Mouse (Mus musculus) hindbrain, embryonic 13.5 days (tissue): ENCODE data around the gene Cd247. TPM values are rescaled to one million over a fixed set of nuclear protein-coding genes. Genes with fewer than 3 reads are reported as not detected.

ENCODE experiments used
- ATAC-seq: fragments of 200-750 bp; cut with Nextera tagmentation; 2 replicates; pipeline ENCODE4 v1.8.0; 2017; ENCODE audit warnings: moderate TSS enrichment; ENCODE audit not compliant: low FRiP score
- H3K27ac ChIP-seq: fragments of 300-500 bp; sonication (generic); 2 replicates; pipeline ENCODE4 v1.5.1; 2015; ENCODE audit warnings: inconsistent platforms, mild to moderate bottlenecking, moderate library complexity
- H3K27me3 ChIP-seq: fragments of 300-500 bp; sonication (generic); 2 replicates; pipeline ENCODE4 v1.6.1; 2015; ENCODE audit warnings: mild to moderate bottlenecking, inconsistent platforms
- H3K36me3 ChIP-seq: fragments of 300-500 bp; sonication (generic); 2 replicates; pipeline ENCODE4 v1.6.1; 2015; ENCODE audit warnings: mild to moderate bottlenecking, inconsistent platforms
- H3K4me1 ChIP-seq: fragments of 300-500 bp; sonication (generic); replicated peaks from 2 replicates; pipeline ENCODE4 v1.6.1; 2015; ENCODE audit warnings: inconsistent platforms
- H3K4me2 ChIP-seq: fragments of 300-500 bp; sonication (generic); 2 replicates; pipeline ENCODE4 v1.6.1; 2015; ENCODE audit warnings: inconsistent platforms, mild to moderate bottlenecking, moderate library complexity
- H3K4me3 ChIP-seq: fragments of 300-500 bp; sonication (generic); 2 replicates; pipeline ENCODE4 v1.5.1; 2015; ENCODE audit warnings: mild to moderate bottlenecking, inconsistent platforms
- H3K9ac ChIP-seq: fragments of 300-500 bp; sonication (generic); 2 replicates; pipeline ENCODE4 v1.6.1; 2015; ENCODE audit warnings: mild to moderate bottlenecking, inconsistent platforms
- H3K9me3 ChIP-seq: fragments of 300-500 bp; sonication (generic); 2 replicates; pipeline ENCODE4 v1.6.1; 2016; ENCODE audit warnings: inconsistent platforms
- WGBS: fragments of 180-500 bp; shearing (Covaris S2); methylation state at CpG from one replicate; pipeline ENCODE4 v1.1.7; 2015; 5-methylcytosine and 5-hydroxymethylcytosine counted together
- polyA plus RNA-seq: library from polyadenylated mRNA; unstranded; fragments of >200 nt; fragmentation: Nextera tagmentation; extraction: Ambion mirVana; gene quantifications from 2 replicates; pipeline ENCODE4 v1.2.1, GENCODE M21; 2015

The Cd247 gene
- polyA plus RNA-seq, 1 experiment from 2014 or later = 0.60 TPM

DNA sequence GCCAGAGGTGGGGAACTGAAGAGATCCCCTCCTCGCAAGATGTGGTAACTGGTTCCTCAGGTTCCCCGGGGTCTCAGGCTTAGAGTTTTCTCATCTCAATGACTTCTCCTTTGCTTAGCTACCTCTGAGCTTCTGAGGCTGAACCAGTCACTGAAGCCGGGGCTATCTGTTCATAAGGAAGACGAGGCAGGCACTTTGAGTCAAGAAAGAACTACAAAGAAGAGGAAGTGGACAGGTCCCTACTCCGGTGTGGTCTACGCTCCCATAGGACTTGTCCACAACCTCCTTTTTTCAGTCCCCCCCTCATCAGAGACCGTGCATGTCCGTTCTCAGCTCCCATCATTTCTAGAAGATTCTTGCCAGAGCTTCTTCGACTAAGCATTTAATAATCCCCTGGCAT, 7.1 kb upstream of the Cd247 start:
- Histone ChIP-seq H3K36me3 (no peaks in the 10 kb centered on the region), H3K4me2 (no peak overlapping the region), H3K4me1 (peaks cover 16% of the 10 kb centered on the region), H3K4me3 (no peak overlapping the region), H3K27me3 (peaks cover 69% of the 10 kb centered on the region), H3K9me3 (no peaks in the 10 kb centered on the region), H3K9ac (no peak overlapping the region), H3K27ac (no peak overlapping the region)
- no peak for ATAC-seq
- WGBS = 87% methylated on average over 9 of the region's 9 CpGs

DNA sequence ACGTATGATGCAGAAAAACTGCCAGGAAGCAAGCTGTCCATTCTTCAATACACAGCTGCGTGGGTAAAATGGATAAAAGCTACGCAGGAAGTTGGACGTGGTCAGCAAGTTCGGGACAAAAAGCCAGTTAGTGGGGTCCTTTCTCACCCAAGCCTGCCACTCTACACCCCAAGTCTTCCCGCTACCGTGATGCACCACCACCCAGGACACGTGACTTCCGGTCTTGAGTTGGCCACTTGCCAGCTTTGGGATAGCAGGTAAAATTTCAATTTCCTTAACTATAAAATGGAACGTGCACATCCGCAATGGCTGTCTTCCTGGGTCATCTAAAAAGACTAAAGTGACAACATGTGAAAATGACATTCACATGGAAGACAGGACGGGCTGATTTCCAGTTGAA, 6.6 kb upstream of the Cd247 start:
- Histone ChIP-seq H3K9me3 (no peaks in the 10 kb centered on the region), H3K4me3 (no peak overlapping the region), H3K36me3 (no peaks in the 10 kb centered on the region), H3K4me1 (peaks cover 18% of the 10 kb centered on the region), H3K27ac (no peak overlapping the region), H3K9ac (no peak overlapping the region), H3K27me3 (peaks cover 64% of the 10 kb centered on the region), H3K4me2 (no peak overlapping the region)
- ATAC-seq = no peak
- 92% methylated on average over 12 of the region's 12 CpGs for WGBS

GRCm38 (mm10) chr1:165786296-165786695, 2.2 kb upstream of the Cd247 start:
- ATAC-seq = peak; percentile 63; the same call in 1 of the 2 replicates
- peaks cover 10% of the 10 kb centered on the region for H3K4me1 ChIP-seq
- peak overlapping the region; percentile 31 for H3K4me2 ChIP-seq
- H3K36me3 ChIP-seq = no peaks in the 10 kb centered on the region
- peaks cover 75% of the 10 kb centered on the region for H3K27me3 ChIP-seq
- H3K27ac ChIP-seq = peak overlapping the region; percentile 35; the same call in 1 of the 2 replicates
- H3K4me3 ChIP-seq = no peak overlapping the region
- no peak overlapping the region for H3K9ac ChIP-seq
- no peaks in the 10 kb centered on the region for H3K9me3 ChIP-seq
- 13% methylated on average over 11 of the region's 11 CpGs for WGBS

DNA sequence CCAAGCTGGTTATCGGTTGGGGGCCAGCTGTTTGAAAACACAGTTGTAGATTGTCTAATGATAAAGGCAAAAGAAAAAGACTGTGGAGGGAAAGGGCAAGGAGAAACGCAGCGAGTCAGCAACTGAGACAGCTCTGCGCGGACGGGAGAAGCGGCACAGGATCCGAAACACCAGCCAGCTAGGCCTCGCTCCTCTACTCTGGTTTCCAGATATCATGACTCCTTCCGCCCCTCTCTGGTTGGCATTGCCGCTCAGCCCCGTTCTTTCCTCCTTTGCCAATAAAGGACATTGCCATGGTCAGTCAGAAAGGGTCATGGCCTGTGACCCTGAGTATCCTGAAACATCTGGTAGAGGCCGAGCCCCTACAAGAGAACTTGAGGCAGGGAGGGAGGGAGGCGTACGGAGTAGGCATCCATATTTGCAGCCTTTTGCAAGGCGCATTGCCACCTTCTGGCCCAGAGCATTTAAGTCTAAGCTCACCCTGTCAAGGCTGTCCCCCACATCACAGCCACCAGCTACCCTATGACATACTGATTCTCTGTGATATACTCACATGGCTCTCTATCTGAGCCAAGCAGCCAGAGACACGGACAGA, 682 bp downstream of the Cd247 start:
- Histone ChIP-seq H3K9ac (no peak overlapping the region), H3K36me3 (no peaks in the 10 kb centered on the region), H3K27ac (no peak overlapping the region), H3K9me3 (no peaks in the 10 kb centered on the region), H3K4me2 (no peak overlapping the region), H3K4me3 (no peak overlapping the region), H3K27me3 (peaks cover 58% of the 10 kb centered on the region), H3K4me1 (peaks cover 10% of the 10 kb centered on the region)
- 80% methylated on average over 17 of the region's 17 CpGs for WGBS
- ATAC-seq = no peak

GRCm38 (mm10) chr1:165789963-165790362, 1.5 kb downstream of the Cd247 start:
- ATAC-seq = no peak
- no peak overlapping the region for H3K9ac ChIP-seq
- peaks cover 55% of the 10 kb centered on the region for H3K27me3 ChIP-seq
- 93% methylated on average over 6 of the region's 6 CpGs for WGBS
- peaks cover 10% of the 10 kb centered on the region for H3K4me1 ChIP-seq
- no peaks in the 10 kb centered on the region for H3K36me3 ChIP-seq
- no peak overlapping the region for H3K4me2 ChIP-seq
- no peaks in the 10 kb centered on the region for H3K9me3 ChIP-seq
- no peak overlapping the region for H3K27ac ChIP-seq
- no peak overlapping the region for H3K4me3 ChIP-seq

- Histone ChIP-seq H3K27ac (no peak overlapping the region), H3K9ac (no peak overlapping the region), H3K4me3 (no peak overlapping the region), H3K27me3 (peaks cover 53% of the 10 kb centered on the region), H3K4me2 (no peak overlapping the region), H3K9me3 (no peaks in the 10 kb centered on the region), H3K36me3 (no peaks in the 10 kb centered on the region), H3K4me1 (peaks cover 10% of the 10 kb centered on the region)
- no peak for ATAC-seq
- WGBS = 93% methylated on average over 17 of the region's 17 CpGs
Measured at GRCm38 (mm10) chr1:165790461-165791210, 2.2 kb downstream of the Cd247 start.

- WGBS = 77% methylated on average over 9 of the region's 9 CpGs
- no peak overlapping the region for H3K27ac ChIP-seq
- peaks cover 2% of the 10 kb centered on the region for H3K4me1 ChIP-seq
- H3K27me3 ChIP-seq = peaks cover 53% of the 10 kb centered on the region
- H3K36me3 ChIP-seq = no peaks in the 10 kb centered on the region
- ATAC-seq = no peak
- no peaks in the 10 kb centered on the region for H3K9me3 ChIP-seq
- H3K4me3 ChIP-seq = no peak overlapping the region
- H3K9ac ChIP-seq = no peak overlapping the region
- H3K4me2 ChIP-seq = no peak overlapping the region
Measured at GRCm38 (mm10) chr1:165791411-165791810, 2.9 kb downstream of the Cd247 start.

GRCm38 (mm10) chr1:165801709-165802310, 13.3 kb downstream of the Cd247 start:
- 82% methylated on average over 11 of the region's 11 CpGs for WGBS
- ATAC-seq = no peak

GRCm38 (mm10) chr1:165803107-165803506, 14.6 kb downstream of the Cd247 start:
- Histone ChIP-seq H3K27me3 (peaks cover 20% of the 10 kb centered on the region), H3K9ac (no peak overlapping the region), H3K9me3 (no peaks in the 10 kb centered on the region), H3K27ac (no peak overlapping the region), H3K4me3 (no peak overlapping the region), H3K36me3 (no peaks in the 10 kb centered on the region), H3K4me1 (no peaks in the 10 kb centered on the region), H3K4me2 (no peak overlapping the region)
- no peak for ATAC-seq
- 90% methylated on average over 5 of the region's 5 CpGs for WGBS

More at GRCm38 (mm10) chr1:165801709-165802310, 13.3 kb downstream of the Cd247 start:
- Histone ChIP-seq H3K4me2 (no peak overlapping the region), H3K9ac (no peak overlapping the region), H3K4me3 (no peak overlapping the region), H3K36me3 (no peaks in the 10 kb centered on the region), H3K27ac (no peak overlapping the region), H3K4me1 (no peaks in the 10 kb centered on the region), H3K9me3 (no peaks in the 10 kb centered on the region), H3K27me3 (peaks cover 11% of the 10 kb centered on the region; the same call in 1 of the 2 replicates)

DNA sequence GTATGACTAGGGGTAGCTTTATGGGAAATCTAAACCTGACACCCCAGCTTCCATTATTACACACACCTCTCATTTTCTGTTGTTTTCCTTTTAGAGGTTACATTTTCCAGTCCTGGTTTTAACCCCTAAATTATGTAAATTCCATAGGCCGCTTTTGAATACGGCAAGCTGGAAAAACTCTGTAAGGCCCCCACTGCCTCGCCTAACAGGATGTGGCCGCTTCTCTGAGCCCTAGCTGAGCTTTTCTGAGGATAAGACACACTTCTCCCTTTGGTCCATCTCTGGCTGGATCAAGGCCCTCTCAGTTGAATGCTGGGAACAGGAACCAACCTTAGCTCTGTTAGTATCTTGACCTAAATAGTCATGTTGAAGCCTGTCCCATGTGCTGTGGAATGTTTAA, 15.7 kb downstream of the Cd247 start:
- Histone ChIP-seq H3K36me3 (no peaks in the 10 kb centered on the region), H3K4me2 (no peak overlapping the region), H3K27ac (no peak overlapping the region), H3K27me3 (peaks cover 21% of the 10 kb centered on the region), H3K4me3 (no peak overlapping the region), H3K4me1 (no peaks in the 10 kb centered on the region), H3K9me3 (no peaks in the 10 kb centered on the region), H3K9ac (no peak overlapping the region)
- no peak for ATAC-seq
- 94% methylated on average over 4 of the region's 4 CpGs for WGBS

DNA sequence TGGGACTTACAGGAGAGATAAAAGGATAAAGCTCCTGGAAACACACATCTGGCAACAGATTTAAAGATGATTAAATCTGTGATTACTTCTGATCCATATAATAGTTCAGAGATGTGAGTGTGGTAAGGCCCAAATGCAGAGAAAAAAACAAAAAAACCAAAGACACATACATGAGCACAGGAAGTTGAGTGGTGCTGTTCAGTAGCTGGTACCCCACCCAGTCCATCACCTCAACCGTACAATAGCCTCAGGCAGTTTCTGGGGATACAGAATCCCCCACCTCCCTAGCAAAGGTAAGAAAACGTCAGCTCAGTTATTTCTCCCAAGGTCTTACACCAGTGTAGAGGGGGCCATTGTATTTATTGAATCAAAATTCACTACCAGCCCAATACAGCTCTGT, 22.2 kb downstream of the Cd247 start:
- Histone ChIP-seq H3K4me2 (no peak overlapping the region), H3K27me3 (peaks cover 60% of the 10 kb centered on the region), H3K27ac (no peak overlapping the region), H3K9ac (no peak overlapping the region), H3K4me1 (peaks cover 21% of the 10 kb centered on the region), H3K36me3 (no peaks in the 10 kb centered on the region), H3K9me3 (no peaks in the 10 kb centered on the region), H3K4me3 (no peak overlapping the region)
- no peak for ATAC-seq
- 85% methylated on average over 2 of the region's 2 CpGs for WGBS

DNA sequence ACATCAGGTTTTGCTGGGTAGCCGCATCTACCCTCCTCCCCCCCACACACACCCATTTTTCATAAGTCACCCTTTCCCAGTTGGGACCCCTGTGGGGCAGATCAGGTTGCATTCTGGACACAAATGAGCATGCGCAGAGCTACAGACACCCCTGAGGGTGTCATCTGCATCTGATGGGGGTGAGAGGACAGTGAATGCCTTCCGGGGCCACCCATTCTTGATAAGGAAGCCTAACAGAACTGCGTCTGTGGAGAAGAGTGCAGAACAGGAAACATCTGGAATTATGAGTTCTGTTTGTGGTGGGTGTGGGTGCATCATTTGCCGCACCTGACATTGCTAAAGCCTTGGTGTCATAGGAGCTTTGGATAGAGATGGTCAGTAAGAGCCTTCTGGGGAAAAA, 22.7 kb downstream of the Cd247 start:
- Histone ChIP-seq H3K9ac (no peak overlapping the region), H3K4me2 (no peak overlapping the region), H3K27ac (no peak overlapping the region), H3K4me3 (no peak overlapping the region), H3K4me1 (peaks cover 21% of the 10 kb centered on the region), H3K36me3 (no peaks in the 10 kb centered on the region), H3K9me3 (no peaks in the 10 kb centered on the region), H3K27me3 (peaks cover 61% of the 10 kb centered on the region)
- WGBS = 86% methylated on average over 5 of the region's 5 CpGs
- ATAC-seq = no peak
